Mouse (Mus musculus) erythroblast, adult 5-6 weeks (primary cell): Measurements from ENCODE around the gene Fam172a. TPM values are rescaled to one million over a fixed set of nuclear protein-coding genes. Genes with fewer than 3 reads are reported as not detected.

ENCODE experiments used
- ATAC-seq: replicated peaks from 2 replicates; pipeline ENCODE4 v1.8.0; 2016; ENCODE audit warnings: moderate number of reproducible peaks, mild to moderate bottlenecking, moderate TSS enrichment, inconsistent platforms; ENCODE audit not compliant: poor library complexity, low FRiP score, severe bottlenecking
- total RNA-seq, 2 experiments: library from RNA; stranded (forward) in 1 of 2; stranded (reverse) in 1 of 2; fragments of 150-400 nt in 1 of 2; fragments of 200-764, 138-1000 nt in 1 of 2; gene quantifications; 2 replicates each; pipeline versions ENCODE4 v1.2.3 to v1.2.4; 2015 to 2017; ENCODE audit warnings: low replicate concordance in 2 of 2

Fam172a gene
- total RNA-seq, 2 experiments from 2014 or later = 8.2 to 17.1 TPM

DNA sequence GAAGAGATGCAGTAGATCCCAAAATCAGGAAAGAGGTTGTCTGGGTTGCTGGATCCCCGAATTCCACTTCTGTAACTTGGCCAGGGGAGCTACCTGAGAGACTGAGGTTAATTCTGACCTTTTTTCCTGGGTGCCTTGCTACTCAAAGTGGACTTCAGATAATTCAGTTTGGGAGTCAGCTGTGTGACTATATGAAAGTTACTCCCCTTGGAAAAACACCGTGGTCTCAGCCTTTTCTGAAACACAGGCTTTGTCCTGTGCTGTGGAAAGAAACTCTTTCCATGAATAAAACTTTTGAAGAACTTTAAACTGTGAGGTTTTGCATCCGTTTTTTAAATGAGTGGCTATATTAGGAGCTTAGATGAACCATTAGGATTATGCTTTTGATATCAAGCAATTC lies 472.4 kb downstream of the Fam172a start:
- no peak for ATAC-seq

DNA sequence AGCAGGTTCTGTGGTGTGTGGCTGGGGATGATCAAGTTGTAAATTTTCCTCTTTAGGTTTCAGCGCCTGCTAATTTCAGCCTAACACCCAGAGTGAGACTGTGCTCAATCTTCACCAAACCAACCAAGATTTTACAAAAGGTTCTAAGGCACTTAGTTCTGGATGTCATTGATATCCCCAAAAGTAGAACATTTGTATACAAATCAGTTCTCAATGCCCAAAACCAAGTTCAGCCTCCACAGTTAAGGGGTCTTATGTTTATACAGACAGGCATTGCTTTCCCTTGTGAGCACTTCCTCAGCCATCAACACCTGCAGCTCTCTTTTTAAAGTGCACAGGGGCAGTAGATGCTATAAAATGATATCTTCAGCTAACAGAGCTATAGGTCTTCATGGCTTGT lies 473.1 kb downstream of the Fam172a start:
- ATAC-seq = no peak

DNA sequence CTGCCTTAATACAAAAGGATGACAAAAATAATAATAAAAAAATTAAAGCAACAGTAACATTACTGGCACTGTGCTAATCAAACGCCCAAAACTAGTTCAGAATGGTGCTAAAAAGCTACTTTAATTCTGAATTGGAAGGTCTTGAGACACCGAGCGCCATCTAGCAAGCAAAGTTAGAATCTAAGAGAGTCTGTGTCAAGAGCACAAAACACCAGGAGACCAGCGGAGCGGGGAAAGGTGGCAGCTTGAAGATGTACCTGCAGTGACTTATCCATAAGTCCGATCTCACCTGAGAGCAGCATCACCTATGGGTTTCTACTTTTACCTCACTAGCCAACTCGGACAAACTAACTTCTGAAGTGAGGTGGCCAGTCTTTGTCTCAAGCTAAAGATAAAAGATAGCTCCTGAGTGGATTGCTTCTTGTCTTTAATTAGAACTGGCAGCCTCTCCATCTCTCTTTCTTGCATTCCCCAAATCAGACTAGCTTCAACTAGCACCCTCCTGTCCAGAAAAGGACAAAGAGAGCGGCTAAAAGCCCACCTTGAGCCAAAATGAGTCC lies 474.1 kb downstream of the Fam172a start:
- no peak for ATAC-seq

DNA sequence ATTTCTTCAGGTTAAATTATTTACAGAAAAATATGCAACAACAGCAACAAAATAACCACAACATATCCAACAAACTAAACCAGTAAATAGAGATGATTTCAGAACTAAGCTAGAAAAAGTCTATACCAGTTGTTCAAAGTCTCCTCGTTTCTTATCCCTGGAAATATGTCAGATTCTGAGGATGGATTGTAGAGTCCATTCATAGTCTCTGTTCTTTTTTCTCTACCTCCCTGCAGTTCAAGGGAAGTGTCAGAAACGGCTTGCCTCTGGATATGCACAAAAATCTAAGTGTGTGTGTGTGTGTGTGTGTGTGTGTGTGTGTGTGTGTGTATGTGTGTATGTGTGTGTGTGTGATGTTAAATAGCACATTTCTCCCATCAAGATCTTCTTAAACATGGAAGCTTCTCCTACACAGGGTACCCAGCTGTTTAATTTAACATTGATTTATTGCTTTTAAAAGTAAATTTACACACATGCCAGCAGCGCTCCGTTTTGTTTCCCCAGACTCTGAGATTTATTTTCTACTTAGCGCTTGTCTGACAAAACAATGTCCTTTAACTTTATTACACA lies 475.6 kb downstream of the Fam172a start:
- ATAC-seq = no peak

DNA sequence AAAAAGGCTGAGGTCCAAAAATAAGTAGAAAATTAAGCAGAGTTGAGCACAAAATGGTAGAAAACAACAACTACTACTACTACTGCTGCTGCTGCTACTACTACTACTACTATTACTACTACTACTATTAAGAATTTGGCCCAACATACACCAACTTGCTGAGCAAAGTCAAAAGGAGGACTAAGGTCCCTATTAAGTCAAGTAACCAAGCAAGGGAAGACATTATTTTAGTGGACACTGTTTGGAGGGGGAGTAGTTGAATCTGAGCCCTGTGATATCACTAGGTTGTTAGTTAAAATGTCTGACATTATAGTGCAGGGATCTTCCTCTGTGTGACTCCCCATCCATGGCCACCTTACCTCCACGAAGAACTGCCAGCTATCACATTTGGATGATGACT lies 476.2 kb downstream of the Fam172a start:
- no peak for ATAC-seq

DNA sequence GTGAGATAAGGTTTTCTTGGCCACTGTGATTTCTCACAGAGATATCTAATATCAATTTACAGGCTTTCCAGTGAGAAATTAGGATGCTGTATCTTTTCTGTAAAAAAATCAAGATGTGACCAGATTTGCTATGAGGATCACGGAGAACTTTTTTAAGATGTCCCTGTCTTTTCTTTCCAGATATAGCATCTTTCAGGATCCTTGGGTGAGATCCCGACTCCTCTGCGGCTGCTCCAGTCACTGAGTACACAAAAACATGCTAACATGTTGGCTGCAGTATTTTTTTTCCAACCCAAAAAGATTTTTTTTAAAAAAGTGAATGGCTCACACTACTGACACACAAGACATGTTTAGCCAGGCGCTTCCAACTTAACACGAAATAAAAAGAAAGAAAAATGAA lies 476.9 kb downstream of the Fam172a start:
- ATAC-seq = no peak

DNA sequence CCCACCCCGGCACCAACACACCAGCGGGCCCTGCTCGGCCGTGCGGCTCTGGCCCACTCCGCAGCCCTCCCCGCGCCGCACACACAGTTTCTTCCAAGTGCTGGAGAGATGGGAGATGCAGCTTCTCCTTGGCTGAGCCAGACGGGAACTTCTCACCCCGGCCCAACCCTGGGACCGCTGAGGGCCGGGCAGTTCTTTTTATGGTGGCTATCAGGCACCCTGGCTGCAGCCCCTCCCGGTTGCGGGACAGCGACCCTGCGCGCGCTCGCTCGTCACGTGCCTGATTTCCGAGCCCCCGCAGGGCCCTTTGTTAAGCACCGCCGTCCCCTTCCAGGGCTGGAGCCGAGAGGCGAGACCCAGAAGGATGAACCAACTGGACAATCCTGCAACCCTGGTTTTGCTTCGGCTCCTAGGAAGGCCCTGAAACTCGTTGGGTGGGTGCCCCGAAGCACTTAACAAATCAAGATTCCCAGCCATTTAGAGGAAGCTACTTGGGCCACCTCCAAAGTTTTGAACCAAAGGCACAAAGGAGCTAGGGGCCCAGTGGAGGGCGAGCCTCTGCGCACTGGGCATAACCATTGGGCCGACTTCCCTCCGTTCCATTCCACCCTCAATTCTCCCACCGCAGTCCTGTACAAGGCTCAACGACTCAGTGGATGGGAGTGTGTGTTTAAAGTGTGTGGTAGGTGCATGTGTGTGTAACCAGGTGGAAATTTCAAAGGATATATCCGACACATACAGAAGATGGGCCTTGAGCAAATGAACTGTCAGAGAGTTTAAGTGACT lies 477.7 kb downstream of the Fam172a start:
- no peak for ATAC-seq

DNA sequence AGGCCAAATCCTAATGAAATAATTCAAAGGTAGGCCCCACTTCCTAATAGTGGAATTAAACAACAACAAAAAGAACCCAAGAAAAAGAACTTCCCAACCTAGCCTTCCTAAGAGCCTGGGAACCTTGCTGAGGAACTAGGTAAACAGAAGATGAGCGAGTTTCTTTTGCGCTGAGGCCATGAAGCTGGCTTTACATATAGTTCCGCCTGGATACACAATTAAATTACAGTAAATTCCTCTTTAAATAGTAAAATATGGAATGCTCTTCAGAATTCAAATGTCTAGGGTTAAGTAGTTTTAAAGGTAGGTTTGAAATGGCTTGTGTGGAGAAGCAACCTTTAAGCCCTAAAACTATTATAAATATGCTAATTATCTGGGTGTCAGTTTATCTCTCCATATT lies 478.4 kb downstream of the Fam172a start:
- no peak for ATAC-seq

DNA sequence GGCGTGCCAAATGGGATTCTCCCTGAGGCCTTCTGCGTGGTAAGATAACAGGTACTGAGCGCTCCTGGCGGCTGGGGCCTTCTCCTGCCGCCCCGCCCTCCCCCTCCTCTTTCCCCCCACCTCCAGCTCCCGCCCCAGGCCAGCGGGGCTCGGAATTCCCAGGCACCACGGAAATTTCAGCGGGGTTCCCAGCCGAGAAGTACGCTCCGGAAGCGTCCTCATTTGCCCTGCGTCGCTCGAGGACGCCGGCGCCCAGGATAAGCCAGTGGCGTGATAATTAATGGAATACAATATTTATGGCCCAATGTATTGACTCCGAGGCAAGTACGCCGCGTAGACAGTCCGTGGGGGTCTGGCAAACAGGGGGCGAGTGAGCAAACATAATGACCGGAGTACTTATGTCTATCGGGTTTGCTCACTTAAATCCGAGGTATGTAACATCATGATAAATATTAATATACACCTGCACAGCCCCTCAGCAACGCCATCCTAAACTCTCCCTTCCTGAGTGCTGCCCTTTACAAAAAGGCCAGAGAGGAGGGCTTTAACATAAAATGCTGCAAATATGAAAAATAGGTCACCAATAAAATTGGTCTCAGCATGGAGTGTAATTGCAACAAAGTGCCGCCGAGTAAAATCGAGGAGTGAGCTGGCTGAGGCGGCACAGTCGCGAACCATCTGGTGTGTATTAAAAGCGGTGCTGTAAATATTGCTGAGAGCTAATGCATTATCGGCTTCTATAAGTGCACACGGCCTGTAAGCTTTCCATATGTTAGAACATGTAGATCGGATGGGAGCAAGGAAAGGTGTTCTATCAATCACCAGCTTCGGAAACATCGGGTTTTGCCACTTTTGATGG lies 479.5 kb downstream of the Fam172a start:
- no peak for ATAC-seq

DNA sequence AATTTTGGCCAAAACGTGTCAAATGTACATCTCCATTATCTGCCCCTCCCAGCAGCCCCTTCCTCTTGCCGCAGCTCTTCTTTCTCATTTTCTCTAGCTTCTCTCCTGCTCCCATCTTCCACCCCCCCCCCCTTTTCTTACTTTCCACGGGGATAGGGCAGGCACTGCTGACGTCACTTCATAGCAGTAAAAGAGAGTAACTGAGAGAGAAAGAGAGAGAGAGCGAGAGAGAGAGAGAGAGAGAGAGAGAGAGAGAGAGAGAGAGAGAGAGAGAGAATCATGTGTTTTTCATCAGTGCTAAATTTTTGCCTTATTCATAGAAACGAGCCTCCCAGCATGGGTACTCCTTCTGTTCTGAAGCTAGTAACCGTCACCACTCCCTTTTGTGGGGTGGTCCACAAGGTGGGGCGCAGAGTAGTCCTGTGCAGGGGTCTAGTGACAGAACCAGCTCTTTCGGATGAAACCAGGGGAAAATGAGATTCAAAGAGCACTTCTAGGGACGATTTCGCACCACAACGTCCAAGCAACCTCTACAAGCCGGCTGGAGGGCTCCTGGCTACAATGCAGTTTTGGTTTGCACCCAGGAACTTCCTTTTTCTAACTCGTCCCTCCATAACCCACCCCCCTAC lies 480.2 kb downstream of the Fam172a start:
- ATAC-seq = no peak

DNA sequence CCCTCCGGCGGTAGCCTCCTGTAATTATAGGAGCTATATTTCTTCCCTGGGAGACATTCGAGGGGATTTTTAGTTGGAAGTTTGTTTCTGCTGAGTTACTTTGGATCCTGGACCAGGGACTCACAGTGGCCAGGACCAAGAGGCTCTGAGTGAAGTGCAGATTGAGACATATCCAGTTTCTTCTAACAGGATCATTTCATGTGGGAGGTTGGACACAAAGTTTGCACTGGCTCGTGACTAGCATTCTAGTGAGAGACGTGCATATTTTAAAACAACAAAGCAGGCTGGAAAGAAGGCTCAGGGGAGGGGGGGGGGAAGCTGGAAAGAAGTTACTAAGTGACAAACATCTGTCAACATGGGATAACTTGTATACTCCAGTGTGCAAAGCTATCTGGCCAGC lies 481.2 kb downstream of the Fam172a start:
- no peak for ATAC-seq

DNA sequence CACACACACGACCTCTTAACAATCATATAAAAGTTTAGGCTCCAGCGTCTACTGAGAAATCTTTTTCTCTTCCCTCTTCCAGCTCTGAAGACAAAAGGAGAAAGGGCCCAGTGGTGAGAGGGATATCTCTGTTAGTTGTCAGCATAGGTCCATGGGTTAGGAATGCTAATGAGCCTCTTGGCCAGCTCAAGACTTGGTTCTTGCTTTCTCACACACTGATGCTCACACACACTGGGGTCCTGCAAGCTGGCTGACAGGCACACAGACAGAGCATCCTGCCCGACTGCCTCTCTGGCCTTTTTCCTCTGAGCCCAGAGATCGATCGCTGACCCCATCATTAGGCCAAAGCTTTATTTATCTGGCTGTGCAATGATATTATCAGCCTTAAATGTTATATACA lies 482.2 kb downstream of the Fam172a start:
- ATAC-seq = no peak

DNA sequence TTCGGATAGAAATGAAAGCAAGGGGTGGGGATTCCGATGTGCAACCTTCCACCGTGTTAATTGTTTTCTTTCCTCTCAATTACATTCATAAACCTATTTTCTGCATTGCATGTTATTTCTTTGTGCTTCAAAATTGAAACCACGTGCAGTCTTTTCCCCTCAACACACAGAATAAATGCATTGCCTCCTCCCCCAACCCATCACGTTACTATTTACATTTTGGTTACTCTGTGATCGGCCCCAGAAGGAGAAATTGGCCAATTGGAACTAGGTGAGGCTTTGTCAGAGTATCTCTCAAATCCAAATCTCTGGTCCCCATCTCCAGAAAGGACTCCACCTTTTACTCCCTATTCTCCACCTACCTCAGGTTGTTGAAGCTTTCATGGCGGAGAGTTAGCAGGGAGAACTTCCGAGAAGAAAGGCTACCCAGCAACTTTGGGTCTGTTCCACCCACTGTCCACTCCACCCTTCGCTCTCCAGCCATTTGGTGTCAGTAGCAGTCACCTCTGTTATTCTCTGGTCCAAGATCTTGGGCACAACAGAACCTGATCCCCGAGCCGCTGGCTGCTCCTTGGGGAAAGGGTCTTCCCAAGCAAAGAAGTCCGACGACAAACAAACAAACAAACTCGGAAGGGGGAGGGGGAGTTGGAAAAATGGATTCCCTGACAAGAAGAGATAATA lies 483.1 kb downstream of the Fam172a start:
- ATAC-seq = no peak

DNA sequence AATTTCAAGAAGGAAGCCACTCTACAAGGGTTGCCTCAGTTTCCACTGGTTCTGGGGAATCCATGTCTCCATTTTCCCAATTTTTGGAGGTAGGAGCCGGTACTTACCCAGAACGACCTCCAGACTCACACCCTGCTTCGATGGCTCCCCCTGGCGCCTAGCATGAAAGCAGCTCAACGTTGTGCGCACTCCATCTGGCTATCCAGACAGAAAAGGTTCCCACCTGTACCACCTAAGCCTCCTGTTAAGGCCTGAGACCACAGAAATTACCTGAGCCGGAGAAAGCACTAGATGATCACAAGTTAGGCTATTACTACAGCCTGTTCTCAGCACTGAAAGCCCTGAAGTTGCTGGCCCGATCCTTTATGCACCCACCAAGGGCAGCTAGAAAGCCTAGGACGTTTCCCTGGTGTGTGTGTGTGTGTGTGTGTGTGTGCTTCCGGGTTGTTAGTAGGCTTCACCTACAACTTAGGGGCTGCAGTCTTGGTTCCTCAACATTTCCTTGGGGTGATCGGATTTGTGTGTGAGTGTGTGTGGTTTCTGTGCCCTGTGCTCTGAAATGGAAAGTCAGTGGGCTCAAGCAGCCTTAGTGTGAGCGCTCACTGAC lies 484.6 kb downstream of the Fam172a start:
- no peak for ATAC-seq

DNA sequence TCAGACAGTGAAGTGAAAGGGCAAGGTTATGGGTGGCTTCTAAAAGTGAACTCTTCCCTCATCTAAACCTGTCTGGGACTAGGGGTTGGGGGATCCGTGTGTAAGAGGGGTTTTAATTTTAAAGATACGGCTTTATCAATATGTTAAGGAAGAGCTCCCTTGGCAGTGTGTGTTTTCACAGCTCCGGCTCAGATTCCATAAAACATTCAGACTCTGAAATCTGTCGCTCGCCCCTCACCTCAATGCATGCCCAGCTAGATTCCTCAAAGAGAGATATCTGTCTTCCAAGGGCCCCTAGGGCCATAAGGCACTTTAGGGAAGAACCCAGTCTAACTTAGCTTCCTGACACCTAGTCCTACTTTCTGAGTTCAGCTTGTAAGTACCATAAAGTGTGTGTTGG lies 486.0 kb downstream of the Fam172a start:
- ATAC-seq = no peak

DNA sequence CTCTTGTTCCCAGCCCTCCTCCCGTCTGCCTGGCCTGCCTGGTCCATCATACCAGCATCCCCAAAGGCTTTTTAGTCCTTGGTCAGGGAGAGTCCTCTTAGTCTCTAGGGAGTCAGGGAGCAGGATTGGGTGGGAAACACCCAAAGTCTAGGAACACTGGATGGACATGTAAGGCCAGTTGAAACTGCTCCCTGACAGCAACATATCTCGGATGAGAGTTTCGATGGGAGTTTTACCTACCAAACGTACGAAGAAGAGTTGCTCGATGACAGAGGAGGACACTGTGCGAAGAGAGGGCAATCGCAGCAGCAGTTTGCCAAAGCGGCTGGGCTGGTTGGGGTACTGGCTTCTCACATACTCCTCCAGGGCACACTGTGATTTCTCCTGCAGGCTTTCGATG lies 487.8 kb downstream of the Fam172a start:
- ATAC-seq = no peak

DNA sequence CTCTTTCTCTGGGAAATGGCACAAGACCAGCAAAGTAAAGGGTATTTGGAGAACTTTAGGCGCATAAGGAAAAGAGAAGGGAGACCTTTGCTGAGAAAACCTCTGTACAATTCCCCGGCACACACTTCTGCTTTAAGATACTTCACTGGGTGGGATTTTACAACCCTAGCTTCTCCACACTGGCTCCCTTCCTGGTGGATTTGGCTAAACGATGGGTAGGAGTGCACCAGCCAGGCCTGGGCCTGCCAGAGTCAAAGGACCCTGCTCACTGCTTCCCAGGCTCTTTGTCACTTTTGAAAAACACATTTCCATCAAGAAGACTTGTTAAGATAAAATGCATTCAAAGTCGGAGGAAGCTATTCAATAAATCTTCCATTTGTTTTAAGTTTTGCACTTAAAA lies 491.4 kb downstream of the Fam172a start:
- ATAC-seq = no peak

DNA sequence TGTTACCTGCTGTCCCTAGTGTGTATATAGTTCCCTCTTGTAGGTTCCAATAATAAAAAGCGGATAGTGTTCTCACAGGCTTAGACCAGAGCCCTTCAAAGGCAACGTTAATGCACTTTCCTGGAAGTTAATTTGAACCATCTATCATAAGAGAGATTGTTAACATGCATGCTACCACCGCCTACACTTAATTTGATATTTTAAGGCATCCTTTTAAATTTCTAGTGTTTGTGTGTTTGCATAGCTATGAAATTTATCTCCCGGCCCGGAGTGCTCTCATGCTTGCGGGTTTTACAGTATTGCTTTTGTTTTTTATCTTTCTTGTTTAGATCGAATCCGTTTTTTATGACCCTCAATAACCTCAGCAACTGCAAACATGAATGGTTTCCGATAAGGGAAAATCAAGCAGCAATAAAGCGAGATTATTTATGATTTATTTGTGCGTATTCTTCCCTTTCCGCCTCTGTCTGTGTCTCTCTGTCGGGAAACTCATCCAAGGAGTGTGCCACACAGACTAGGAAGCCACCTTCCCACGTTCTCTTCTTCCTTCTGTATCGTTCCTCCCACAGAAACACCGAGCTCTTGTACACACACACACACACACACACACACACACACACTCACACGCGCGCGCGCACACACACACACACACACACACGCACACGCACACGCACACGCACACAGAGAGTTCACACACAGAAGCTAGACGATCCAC lies 492.5 kb downstream of the Fam172a start:
- no peak for ATAC-seq
